Mouse (Mus musculus) G1E (cell line): ENCODE data around the gene Xcr1.

Source experiments
- CTCF ChIP-seq: IDR thresholded peaks from 2 replicates; pipeline ENCODE4 v1.5.1; 2012; ENCODE audit warnings: low read depth, low read length, inconsistent platforms, mixed read lengths
- TAL1 ChIP-seq: conservative IDR thresholded peaks from 2 replicates; pipeline ENCODE4 v1.6.1; 2012; ENCODE audit warnings: low read depth, low read length, inconsistent platforms, mixed read lengths

DNA sequence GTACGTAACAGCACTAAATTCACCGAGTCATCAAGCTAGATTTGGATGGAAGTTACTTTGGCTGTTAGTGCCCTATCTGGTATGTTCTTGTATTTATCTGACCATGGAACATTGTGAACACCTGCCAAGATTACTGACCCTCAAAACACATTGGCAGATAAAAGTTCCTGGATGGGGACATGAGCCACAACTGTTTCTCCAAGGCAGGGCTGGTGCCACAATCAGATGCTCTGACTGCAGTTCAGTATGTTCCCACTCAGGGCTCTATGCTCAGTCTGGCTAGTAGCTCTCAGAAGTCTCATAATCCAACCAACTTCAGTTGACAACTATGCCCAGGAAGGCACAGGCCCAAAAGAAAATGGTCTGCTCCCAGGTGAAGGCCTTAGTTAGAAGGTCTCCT is 59.4 kb downstream of the Xcr1 start:
- TF ChIP-seq CTCF (no peak), TAL1 (no peak)
